Mouse (Mus musculus) heart, postnatal 36 days (tissue): Measurements from ENCODE around the gene Ppfia3. TPM values are rescaled to one million over a fixed set of nuclear protein-coding genes. Genes with fewer than 3 reads are reported as not detected.
"Not testable (repeated sequence)": the region's sequence is repeated elsewhere in the genome, so short reads cannot be mapped to it uniquely, and the experiment has no call there.

Experiments
- DNase-seq, 2 experiments: peaks; one replicate each; pipeline ENCODE4 v3.0.0; 2021 to 2022
- intact Hi-C: fragments of 180-260 bp; cut with DNase I; formaldehyde crosslinking; loops from one replicate; pipeline ENCODE4 v1.15.1; 2025
- total RNA-seq, 2 experiments: library from RNA; stranded (reverse); gene quantifications; 2 replicates each; pipeline ENCODE4 v1.2.3; 2021

Gene Ppfia3
- not detected for total RNA-seq

DNA sequence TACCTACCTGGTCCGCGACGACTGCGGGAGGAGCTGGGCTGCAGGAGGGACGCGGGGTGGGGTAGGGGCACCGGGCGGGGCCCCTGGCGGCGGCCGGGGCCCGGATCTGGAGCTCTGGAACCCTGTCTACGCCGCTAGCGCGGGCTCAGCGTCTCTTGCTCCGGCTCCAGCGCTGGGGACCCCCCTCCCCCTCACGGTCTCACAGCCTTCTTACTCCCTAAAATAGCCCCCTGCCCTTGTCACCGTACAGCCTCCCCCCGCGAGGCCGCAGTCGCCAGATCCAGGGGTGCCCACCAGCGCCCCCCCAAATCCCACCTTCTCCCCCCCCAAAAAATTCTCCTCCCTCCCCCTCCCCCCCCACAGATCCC is at the start of gene Ppfia3:
Gene Ppfia3 (minus strand): TSS at position 368 of the 368 bp plus-strand sequence.
- DNase-seq: no peak
- intact Hi-C loops: no loop called here

DNA sequence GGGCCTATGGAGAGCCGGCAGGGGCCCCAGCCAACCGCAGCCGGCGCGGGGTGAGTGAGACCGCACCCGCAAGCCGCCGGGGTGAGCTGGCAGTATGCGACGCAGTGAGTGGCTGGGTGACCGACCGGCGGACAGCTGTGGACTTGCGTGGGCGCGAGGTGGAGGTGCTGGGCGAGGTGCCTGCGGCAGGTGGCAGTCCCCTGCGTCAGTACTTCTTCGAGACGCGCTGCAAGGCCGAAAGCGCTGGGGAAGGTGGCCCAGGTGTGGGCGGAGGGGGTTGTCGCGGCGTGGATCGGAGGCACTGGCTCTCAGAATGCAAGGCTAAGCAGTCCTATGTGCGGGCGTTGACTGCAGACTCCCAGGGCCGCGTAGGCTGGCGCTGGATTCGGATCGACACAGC is 48.8 kb upstream of the Ppfia3 start:
- intact Hi-C loops: no loop called here

GRCm38 (mm10) chr7:45414740-45415224 is 48.0 kb upstream of the Ppfia3 start:
- no peak for DNase-seq
- intact Hi-C loops: no loop called here

More for the DNA sequence above, 48.8 kb upstream of the Ppfia3 start:
- no peak for DNase-seq

- no peak for DNase-seq
- intact Hi-C loops: no loop called here
Observed at GRCm38 (mm10) chr7:45413864-45414739, 47.3 kb upstream of the Ppfia3 start.

DNA sequence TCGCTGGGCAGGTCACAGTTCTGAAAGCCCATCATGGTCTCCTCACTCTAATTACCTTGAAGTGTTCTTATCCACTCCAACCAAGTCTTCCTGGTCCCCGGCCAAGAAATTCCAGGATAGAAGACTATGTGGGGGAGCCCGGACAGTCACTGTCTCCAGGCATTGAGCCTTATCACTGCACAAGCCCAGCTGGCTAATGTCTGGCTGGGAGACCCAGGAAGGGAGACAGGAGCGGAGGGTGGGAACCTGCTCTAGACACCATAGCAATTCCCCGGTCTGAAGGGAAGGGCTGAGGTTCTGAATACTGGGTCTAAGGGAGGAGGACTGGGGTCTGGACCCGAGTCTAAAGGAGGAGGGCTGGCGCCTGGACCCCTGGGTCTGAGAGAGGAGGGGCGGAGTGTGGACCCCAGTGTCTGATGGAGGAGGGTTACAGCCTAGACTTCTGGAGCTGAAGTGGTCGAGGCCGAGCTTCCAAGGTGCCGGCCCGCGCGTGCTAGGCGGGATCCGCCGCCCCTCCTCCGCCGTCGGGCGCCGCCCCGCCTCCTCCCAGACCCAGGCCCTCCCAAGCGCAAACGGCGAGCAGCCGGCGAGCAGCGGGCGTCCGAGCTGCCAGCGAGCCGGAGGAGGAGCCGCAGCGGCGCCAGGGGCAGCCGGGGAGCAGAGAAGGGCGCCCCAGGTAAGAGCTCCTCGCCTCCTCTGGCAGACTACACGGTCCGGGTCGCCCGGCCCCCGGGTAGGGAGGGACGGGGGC is 46.5 kb upstream of the Ppfia3 start, which contains the start of gene Ntf5:
Gene Ntf5 (plus strand): TSS at position 583 of the 751 bp plus-strand sequence.
- DNase-seq: peak; percentile 10 to 17

GRCm38 (mm10) chr7:45412421-45412820 is 45.6 kb upstream of the Ppfia3 start:
- no peak for DNase-seq
- intact Hi-C loops: no loop called here

More for the DNA sequence above, 46.5 kb upstream of the Ppfia3 start, which contains the start of gene Ntf5:
- intact Hi-C loops: no loop called here

DNA sequence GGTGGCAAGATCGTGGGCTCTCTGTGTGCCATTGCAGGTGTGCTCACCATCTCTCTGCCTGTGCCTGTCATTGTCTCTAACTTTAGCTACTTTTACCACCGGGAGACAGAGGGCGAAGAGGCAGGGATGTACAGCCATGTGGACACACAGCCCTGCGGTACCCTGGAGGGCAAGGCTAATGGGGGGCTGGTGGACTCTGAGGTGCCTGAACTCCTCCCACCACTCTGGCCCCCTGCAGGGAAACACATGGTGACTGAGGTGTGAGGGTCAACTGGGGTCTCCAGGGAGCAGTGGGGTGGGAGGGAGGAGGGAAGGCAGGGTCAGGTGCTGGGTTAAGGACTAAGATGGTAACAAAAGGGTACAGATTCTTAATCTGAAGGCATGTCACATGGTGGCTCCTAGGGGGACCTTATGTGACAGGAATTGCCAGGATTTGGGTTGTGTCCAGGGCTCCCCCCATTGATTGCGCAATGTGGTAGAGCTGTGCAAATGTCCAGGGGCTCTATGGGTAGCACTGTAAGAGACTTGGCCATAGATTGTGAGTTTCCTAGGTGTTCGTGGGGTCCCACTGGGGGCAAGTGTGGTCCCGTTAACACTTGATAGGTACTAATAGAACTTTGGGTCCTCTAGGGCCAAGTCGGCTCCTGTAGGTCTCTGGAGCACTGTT is 42.8 kb upstream of the Ppfia3 start:
- intact Hi-C loops: no loop called here
- no peak for DNase-seq

DNA sequence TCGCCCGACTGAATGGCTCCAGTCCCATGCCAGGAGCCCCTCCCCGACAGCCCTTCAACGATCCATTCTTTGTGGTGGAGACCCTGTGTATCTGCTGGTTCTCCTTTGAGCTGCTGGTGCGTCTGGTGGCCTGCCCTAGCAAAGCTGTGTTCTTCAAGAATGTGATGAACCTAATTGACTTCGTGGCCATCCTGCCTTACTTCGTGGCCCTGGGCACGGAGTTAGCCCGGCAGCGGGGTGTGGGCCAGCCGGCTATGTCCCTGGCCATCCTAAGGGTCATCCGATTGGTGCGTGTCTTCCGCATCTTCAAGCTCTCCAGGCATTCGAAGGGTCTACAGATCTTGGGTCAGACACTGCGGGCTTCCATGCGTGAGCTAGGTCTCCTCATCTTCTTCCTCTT is 42.1 kb upstream of the Ppfia3 start:
- intact Hi-C loops: no loop called here
- DNase-seq: no peak

GRCm38 (mm10) chr7:45408351-45408750 is 41.5 kb upstream of the Ppfia3 start:
- DNase-seq: no peak
- intact Hi-C loops: no loop called here

DNA sequence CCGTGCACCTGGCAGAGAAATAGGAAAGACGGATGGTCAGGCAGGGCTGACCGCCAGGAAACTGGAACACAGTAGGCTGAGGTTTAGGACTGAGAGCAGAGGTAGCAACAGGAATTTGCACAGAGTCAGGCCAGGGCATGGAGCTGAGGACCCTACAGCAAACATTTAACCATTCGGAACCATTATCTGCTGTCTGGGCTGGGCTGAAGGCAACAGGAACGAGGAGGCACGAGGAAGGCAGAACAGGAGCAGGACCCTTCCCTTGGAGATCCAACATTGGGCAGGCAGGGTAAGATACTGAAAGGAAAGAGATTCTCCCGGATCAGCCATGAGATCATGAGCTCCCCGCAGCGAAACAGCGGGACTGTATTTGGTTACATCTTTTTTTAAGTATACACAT is 41.0 kb upstream of the Ppfia3 start:
- intact Hi-C loops: loop anchor here (2.0 kb wide), 1 partner anchor 25 kb away; no protein-coding TSS in a partner anchor
- DNase-seq: no peak

DNA sequence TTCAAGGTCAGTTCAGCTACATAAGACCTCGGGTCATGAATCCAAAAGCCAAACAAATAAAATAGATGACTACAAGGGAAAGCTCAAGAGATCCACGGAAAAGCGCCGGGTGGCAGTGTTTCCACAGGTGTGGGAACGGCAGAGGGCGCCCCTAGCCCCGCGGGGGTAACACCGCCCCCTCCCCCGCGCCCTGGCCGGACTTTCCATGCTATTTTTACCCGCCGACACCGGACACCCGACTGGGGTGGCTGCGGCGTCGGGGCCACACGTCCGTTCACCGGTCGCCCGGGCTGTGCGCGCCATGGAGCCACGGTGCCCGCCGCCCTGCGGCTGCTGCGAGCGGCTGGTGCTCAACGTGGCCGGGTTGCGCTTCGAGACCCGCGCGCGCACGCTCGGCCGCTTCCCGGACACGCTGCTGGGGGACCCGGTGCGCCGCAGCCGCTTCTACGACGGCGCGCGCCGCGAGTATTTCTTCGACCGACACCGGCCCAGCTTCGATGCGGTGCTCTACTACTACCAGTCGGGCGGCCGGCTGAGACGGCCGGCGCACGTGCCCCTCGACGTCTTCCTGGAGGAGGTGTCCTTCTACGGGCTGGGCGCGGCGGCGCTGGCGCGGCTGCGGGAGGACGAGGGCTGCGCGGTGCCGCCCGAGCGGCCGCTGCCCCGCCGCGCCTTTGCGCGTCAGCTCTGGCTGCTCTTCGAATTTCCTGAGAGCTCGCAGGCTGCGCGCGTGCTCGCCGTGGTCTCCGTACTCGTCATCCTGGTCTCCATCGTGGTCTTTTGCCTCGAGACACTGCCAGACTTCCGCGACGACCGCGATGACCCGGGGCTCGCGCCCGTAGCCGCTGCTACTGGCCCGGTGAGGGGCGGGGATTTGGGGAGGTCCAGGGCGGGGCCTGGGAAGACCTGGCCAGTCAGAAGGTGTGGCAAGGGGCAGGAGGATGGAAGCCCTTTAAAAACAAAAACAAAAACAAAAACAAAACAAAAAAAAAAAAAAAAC is 39.6 kb upstream of the Ppfia3 start:
- intact Hi-C loops: loop anchor here (2.0 kb wide), 1 partner anchor 26 kb away; no protein-coding TSS in a partner anchor
- DNase-seq: peak; percentile 43 to 54

DNA sequence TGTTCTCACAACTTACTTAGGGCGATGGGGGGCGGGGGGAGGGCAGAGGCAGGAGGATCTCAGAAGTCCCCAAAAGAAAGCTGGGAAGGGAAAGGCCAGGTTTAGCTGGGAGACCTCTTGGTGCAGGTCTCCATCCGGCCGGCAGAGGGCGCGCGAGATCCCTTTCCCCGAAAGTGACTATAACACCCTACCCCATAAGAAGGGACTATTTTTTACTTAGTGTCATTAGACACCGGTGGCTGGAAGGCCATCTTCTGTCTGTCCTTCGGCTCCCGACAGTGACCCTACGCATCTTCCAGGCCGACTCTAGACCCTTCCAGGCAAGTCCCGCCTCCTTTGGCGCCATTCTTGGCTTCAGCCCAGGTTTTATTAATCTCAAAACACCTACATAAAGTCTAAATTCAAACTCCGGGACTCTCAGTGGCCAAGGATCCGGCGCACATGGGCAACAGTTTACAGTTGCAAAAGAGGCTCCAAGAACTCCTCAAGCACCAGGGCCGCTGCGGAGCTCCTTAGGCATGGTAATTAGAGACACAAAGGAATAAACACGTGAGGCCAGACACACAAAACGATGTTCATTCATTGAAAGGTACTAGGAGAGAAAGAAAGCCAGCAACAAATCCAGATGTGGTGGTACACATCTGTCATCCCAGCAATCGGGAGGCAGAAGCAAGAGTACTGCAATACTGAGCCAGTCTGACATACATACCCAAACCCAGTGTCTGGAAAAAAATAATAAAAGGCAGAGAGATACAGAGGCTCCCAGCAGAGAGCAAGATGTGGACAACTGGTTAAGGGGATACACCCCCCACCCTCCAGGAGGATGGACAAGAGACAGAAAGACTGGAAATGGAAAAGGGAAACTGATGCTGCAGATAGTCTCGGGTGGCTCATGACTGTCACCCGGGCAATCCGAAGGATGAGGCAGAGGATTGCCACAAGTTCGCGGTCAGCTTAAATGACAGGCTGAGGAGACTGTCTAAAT is 38.6 kb upstream of the Ppfia3 start, which contains the start of gene Kcna7:
Gene Kcna7 (plus strand): TSS at position 563 of the 985 bp plus-strand sequence.
- intact Hi-C loops: loop anchor here (2.0 kb wide), 1 partner anchor 27 kb away; no protein-coding TSS in a partner anchor
- DNase-seq: peak; percentile 82 to 88

DNA sequence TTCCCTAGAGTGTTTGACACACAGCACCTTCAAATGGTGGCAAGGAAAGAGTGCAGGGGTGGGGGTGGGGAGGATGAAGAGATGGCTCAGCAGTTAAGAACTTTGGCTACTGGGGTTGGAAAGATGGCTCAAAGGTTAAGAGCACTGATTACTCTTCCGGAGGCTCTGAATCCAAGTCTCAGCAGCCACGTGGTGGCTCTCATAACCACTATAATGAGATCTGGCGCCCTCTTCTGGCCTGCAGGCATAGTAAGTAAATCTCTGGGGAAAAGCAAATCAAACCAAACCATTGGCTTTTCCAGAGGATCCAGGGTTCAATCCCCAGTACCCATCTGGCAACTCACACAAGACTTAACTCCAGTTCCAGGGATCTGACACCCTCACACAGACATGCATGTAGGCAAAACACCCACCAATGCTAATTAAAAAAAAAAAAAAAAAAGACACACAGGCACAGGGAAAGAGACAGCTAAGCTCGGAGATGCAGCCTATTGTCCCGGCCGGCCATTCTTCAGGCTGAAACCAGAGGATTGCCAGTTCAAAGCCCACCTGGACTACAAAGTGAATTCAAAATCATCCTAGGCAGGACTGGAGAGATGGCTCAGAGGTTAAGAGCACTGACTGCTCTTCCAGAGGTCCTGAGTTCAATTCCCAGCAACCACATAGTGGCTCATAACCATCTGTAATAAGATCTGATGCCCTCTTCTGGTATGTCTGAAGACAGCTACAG is 36.9 kb upstream of the Ppfia3 start:
- intact Hi-C loops: no loop called here
- DNase-seq: peak; percentile 51 to 63

DNA sequence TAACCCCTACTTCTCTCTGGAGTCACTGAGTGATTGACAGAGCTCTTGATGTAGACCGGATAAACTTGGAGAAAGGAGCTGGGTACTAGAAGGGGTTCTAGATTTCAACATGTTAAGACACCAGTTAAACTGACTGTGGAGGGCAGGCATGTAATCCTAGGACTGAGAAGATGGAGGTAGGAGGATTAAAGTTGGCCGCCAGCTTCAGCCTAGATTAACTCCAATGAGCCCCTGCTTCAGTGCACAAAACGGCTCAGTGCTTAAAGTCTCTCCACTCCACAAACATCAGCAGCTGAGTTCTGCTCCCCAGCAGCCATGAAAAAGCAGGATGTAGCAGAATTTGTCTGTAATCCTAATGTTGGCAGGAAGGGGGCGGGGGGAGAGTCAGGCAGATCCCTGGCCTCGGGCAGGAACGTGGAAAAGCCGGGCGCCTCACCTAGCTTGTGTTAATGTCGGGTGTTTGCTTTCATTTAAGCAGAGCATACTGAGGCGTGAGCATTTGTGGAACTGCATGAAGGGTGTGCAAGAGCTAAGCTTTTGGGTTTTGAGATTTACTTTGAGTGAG is 34.8 kb upstream of the Ppfia3 start:
- intact Hi-C loops: no loop called here
- DNase-seq: no peak

DNA sequence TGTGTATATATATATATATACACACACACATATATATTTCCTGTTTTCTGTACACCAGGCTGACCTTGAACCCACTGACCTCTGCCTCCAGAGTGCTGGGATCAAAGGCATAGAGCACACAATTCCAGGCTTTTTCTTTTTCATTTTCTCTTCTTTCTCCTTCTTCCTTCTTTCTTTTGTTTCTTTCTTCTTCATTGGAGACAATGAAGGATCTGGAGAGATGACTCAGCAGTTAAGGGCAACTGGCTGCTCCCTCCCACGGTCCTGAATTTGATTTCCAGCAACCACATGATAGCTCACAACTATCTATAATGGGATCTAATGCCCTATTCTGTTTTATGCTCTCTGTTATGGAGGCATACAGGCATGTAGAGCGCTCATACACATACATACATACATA is 30.0 kb upstream of the Ppfia3 start:
- no peak for DNase-seq
- intact Hi-C loops: loop anchor here (5.0 kb wide), 1 partner anchor 36 kb away; the partner anchor contains the start of gene Gys1

GRCm38 (mm10) chr7:45396337-45396775 is 29.5 kb upstream of the Ppfia3 start:
- intact Hi-C loops: loop anchor here (5.0 kb wide), 1 partner anchor 36 kb away; the partner anchor contains the start of gene Gys1
- DNase-seq: not testable (repeated sequence)
